Mouse (Mus musculus) heart, postnatal 0 days (tissue): ENCODE results near the gene Fgd3.

Experiments
- CTCF ChIP-seq: IDR thresholded peaks from 2 replicates; pipeline ENCODE4 v1.5.1; 2016; ENCODE audit warnings: antibody characterized with exemption, control low read depth, low read depth
- EP300 ChIP-seq: IDR thresholded peaks from 2 replicates; pipeline ENCODE4 v1.6.1; 2016; ENCODE audit warnings: antibody characterized with exemption, low read depth

- TF ChIP-seq EP300 (no peak), CTCF (no peak)
Observed at GRCm38 (mm10) chr13:49248923-49249322, 71.2 kb downstream of the Fgd3 start.
